Mouse (Mus musculus) heart, postnatal 4 days (tissue): ENCODE measurements at regions not wholly inside any gene's neighbourhood (a gene's known extent, or its start where the extent isn't known, plus 50 kb on each side); places are given as distances from the start of the nearest gene placed in this dataset.
A peak's percentile ranks its signal among the peaks of the same experiment; 100 is the strongest.
"Not testable (repeated sequence)": the region's sequence is repeated elsewhere in the genome, so short reads cannot be mapped to it uniquely, and the experiment has no call there.

Experiments used
- DNase-seq: peaks from one replicate; pipeline ENCODE4 v3.0.0; 2021

DNA sequence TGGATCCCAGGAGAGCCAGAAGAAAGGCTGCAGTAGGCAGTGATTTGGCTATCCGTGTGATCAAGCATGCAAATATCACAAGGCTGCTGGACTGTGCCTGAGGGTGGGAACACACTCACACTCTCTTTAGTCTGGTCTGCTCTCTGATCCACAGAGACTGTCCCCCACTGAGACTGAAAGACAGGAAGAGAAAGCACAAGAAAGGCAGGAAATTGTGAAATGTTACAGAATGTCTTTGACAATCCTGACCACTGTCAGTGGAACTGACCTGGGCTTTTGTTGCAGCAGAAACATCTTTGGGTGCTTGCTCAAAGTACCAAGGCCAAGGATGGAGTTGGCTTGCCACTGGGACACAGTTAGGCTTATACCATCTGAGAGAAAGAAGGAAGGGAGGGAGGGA, 52.3 kb upstream of the Gpd2 start:
- no peak for DNase-seq

DNA sequence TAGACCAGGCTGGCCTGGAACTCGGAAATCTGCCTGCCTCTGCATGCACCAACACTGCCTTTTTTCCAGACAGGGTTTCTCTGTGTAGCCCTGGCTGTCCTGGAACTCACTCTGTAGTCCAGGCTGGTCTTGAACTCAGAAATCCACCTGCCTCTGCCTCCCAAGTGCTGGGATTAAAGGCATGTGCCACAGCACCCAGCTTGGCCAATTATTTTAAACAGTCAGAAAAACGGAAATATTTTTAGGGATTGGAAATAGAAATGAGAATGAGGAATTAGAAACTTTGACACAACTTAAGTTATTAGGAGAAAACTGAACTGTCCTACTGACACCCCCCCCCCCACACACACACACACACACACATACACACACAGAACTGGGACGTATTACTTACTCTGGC, 54.3 kb upstream of the Gpd2 start:
- not testable (repeated sequence) for DNase-seq

DNA sequence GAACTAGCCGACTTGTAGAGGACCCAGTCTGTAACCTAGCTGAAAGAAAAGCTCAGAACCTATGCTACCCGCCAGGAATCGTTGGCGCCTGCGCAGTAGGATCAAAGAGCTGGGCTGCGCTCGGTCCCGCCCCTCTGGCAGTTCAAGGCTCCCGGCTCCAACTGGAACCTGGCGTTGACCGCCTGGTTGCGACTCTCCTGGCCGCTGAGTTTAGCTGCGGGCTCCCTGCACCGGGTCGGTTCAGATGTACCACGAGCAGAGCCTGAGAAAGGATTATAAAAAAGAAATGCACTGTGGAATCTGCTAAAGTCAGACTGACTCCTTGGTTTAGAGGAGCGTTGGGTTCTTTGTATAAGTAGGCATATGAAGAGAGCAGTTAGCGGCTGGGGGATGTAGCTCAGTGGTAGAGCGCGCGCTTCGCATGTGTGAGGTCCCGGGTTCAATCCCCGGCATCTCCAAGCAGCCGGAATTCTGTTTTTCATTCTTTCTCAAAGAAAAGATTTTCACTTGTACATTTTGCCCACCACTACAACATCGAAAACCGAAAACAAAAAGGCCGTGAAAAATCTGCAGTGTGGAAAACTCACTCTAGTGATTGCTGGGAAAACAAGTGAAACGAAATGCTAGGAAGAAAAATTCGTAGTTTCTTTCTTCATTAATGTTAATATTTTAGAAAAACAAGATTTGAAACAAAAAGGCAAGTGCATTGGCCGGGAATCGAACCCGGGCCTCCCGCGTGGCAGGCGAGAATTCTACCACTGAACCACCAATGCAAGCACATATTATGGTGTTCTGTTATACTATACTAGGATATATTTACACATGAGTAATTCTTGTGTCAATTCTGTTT, 55.5 kb upstream of the Gpd2 start:
- DNase-seq = peak; percentile 96

- no peak for DNase-seq
Observed at GRCm38 (mm10) chr2:57181350-57181691, 56.1 kb upstream of the Gpd2 start.

GRCm38 (mm10) chr2:57178056-57178455, 54.3 kb upstream of the Nr4a2 start:
- DNase-seq = no peak

DNA sequence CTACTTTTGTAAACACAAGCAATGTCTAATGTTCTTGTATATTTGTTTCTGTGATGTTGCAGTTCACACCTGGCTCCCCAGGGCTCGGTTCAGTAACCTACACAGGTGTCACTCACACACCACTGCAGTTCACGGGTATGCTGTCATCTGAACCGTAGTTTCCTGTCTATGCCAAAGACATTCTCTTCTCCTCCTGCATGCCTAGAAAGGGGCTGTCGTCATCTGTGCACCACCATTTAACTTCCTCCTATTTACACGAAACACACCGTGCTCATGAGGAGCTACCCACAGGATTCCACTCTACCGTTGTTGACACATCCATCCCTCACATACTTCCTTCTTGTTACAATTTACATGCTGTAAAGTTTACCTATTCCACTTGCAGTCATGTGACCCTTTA, 52.7 kb upstream of the Nr4a2 start:
- no peak for DNase-seq

DNA sequence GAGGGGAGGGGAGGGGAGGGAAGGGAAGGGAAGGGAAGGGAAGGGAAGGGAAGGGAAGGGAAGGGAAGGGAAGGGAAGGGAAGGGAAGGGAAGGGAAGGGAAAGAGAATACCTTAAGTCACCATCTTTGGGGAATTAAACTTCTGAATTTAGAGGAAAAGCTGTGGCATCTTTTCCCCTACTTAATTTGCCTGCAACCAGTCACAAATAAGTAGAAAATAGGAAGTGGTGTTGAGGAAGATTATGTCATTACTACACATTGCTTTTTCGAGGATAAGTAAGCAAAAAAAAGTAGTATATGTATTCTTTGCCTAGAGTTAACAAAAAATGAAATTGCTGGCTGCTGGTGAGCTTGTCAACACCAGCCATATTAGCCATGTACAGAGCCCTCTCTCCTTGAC, 51.4 kb upstream of the Nr4a2 start:
- DNase-seq = no peak
